Mouse (Mus musculus) v-Abl transformed pro-B cells (cell line): ENCODE measurements around the gene Robo4.

Experiments
- in situ Hi-C, 2 experiments: fragments of 400-800 bp; cut with MboI; formaldehyde crosslinking; loops; one replicate each; pipeline ENCODE4 v1.15.1; 2025; ENCODE audit not compliant: unreplicated experiment in 2 of 2

Robo4 gene

DNA sequence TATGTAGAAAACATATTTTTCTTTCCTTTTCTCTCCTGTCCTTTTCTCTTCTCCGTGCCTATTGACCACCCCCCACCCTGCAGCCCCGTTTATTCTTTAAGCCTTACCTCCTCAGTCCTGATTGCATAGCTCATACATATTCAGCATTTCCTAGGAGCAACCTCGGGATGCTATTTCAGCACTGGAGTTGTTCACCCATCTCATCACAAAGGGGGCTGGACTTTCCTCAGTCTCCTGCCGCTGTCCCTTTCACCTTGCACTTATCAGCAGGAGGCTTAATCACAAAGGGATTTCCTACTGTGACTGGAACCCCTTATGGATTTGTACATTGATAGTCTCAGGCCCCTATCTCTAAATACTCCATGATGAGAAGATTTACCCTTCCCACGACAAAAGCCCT, 50.7 kb downstream of the Robo4 start:
- in situ Hi-C loops: no loop called here

DNA sequence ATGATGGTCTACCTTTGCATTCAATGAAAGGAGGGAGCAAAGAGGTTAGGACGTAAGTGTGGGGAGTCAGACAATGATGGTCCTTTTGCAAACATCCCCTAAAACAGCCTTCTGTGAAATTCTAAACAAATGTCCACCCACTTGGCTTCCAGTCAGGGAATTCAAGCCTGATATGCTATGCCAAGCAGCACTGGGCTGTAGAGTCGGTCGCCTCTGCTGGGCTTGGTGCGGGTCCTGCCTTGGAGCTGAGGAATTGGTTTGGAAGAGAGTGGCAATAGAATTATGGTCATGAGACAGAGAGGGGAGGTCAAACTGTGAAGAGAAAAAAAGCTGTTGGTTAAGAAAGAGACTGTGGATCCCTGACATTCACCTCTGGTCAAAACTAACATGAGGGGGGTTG, 51.6 kb downstream of the Robo4 start:
- in situ Hi-C loops: no loop called here

DNA sequence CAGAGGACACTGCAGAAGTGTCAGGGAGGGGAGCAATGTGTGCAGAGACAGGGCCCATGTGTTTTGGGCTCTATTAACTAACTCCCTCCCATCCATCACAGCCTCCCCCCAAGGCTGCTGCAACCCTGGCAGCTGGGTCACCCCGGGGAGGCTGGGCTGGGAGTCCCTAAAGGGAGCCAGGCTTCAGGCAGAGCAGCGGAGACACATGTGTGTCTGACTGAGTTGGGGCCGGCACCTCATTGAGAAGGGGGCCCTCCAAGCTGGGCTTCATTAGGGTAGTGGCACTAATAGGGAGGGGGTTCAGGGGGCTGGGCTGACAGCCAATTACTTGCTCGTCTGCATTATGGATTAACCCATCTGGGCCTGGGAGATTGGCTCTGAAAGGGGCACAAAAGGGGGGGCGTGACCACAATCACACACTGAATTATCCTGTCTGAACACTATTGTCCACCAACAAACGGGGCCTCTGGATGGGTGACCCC, 52.4 kb downstream of the Robo4 start:
- in situ Hi-C loops: no loop called here

DNA sequence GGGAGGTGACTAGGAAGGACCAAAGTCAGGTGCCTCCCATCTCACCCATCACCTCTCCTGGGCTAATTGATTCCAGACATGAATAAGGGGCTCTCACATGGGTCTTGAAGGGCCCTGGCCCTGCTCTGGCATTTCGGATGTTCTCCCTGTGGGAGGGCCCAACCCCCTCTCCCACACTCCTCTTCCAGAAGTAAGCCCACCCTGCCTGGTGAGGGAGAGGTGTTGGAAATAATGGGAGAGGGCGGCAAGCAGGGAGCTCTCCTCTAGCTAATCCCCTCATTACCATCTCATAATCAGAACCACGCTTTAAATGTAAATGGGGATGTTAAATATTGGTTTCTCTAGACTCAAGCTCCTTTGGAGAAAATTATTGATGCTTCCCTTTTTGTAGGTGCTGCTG, 53.3 kb downstream of the Robo4 start:
- in situ Hi-C loops: no loop called here

DNA sequence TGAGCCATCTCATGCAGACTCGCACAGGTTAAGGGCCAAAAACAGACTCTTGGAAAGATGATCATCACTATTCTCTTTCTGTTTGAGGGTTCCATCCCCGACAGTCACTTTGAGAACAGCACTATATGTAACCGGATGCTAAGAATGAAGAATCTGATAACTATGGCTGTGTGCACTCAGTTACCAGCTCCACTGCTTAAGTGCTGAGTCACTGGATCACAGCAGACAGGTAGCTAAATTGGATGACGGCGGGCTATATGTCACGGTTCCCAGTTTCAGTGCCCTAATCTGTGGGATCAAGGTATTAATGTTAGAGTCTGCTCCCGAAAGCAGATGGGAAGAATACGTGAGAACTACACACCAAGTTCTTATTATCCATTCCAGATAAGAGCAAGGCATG, 54.2 kb downstream of the Robo4 start:
- in situ Hi-C loops: no loop called here

DNA sequence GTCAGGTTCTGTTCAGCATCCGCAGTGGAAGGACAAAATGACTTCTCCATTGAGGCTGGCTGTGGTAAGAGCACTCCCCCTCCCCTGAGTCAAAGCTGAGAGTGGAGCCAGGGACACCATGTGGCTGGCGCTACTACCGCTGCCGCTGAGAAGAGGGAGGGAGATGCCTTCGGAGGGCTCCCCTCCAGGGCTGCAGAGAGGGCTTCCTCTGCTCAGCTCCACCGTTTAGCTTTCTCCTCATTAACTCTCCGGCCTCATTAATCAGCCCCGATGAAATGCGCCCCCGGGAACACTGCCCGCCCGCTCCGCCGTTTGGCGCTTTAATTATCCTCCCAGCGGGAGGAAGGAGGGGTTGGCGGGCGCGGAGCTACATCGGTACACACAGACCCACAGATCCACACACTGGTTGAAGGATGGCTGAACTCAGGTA, 54.8 kb downstream of the Robo4 start:
- in situ Hi-C loops: no loop called here

DNA sequence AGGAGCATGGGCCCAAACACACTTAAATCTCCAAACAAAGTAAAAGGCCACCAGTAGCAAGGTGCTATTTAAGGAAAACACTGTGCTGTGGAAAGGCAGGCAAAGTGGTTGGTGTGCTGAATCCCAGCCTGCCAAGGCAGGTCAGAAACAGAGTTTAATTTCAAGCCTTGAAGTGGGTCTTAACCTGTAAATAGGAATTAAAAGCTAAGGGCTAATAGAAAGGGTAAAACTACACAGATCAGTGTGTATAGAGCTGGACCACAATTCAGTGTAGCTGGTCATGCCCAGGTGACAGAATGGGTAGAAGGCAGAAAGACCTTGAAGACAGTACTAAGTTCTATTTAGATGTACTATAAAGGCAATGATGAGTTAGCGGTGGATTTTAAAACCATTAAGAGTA, 55.5 kb downstream of the Robo4 start:
- in situ Hi-C loops: no loop called here

DNA sequence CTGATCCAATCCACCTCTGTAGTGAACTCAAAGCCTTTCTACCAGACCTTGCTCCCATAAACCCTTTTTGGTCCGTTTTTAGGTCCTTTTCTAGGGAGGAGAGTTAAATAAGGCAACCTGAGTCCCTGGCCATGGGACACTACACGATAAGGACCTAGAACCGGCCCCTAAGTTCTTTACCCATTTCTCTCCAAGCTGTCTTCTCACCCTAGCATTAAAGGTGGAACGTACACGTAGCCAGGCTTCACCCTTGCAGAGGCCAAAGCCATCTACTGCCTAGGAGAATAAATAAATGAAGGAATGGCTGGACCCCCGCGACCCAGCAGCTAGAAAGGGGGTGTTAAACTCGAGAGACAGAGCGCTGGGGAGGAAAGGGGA, 58.0 kb downstream of the Robo4 start:
- in situ Hi-C loops: loop anchor here (5.0 to 10.0 kb wide), 2 partner anchors 85 to 158 kb away; no protein-coding TSS in a partner anchor

DNA sequence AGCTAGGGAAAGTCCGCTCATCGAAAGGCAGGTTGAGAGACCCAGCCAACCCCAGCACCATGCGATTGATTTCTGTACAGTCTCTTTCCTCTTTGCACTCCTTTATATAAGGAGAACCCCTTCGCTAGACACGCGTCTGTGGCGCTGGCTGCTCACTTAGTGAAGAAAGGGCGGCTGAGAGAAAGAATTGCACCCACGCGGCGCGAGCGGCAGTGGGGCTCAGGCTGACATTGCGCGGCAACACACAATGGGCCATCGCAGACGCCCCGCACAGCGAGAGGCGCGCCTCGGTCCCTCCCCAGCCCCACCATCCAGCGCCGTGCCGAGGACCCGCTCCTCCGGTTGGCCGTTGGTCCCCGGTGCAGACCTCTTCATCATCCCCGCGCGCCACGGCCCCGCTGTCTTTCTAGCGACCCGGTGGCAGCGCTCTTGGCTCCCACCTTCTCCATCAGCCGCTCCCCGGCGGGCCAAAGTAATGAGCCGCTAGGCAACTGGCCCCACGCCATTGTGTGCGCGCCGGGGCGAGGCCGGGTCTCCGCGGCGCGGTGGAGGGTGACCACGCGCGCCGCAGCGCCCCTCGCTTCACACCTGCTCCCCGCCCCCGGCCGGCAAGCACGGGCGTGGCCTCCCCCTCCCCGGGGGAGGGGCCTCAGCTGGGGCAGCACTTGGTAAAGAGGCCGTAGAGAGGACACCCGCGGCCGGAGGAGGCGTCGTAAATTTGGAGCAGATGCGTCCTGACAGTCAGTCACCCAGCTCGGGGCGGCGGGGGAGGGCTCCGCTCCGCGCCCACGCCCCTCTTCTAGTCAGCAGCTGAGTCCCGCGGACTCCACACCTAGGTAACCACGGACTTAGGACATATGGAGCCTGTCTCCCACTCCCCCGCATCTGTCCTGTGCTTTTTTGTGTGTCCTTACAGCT, 58.6 kb downstream of the Robo4 start:
- in situ Hi-C loops: loop anchor here (5.0 to 10.0 kb wide), 2 partner anchors 84 to 157 kb away; no protein-coding TSS in a partner anchor

DNA sequence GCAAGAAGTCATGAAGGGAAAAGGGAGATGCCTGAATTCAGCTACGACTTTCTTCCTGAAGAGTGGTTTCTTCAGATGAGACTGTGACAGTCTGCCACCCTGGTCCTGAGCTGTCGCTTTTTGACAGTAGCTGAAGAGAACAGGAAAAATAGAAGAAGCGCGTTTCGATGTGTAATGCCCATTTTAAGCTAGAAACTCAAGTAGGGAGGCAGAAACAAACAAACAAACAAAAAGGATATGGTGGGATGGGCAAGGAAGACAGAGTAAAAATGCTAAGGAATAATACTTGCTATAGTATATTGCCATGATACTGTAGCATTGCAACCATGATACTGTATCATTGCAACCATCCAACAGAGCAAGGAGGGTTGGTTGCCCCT, 59.3 kb downstream of the Robo4 start:
- in situ Hi-C loops: loop anchor here (5.0 to 10.0 kb wide), 2 partner anchors 84 to 156 kb away; no protein-coding TSS in a partner anchor

DNA sequence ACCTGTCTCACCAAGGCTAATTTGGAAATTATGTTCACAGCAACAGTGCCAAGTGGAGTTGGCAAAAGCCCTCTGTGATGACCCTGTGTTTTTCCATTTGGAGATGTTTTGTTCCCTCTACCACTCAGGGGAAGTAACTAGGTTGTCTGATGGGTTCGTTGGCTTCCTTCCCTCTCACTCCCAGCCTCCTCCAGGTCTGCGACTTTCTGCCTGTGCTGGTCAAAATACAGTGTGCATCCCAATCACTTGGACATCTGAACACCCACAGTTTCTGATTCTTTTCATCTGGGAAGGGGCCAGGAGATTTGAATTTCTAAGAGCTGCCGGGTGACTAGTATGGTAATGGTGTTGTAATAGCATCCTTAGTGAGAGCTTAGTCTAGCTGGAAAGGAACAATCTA, 59.9 kb downstream of the Robo4 start:
- in situ Hi-C loops: loop anchor here (5.0 to 10.0 kb wide), 2 partner anchors 83 to 156 kb away; no protein-coding TSS in a partner anchor

DNA sequence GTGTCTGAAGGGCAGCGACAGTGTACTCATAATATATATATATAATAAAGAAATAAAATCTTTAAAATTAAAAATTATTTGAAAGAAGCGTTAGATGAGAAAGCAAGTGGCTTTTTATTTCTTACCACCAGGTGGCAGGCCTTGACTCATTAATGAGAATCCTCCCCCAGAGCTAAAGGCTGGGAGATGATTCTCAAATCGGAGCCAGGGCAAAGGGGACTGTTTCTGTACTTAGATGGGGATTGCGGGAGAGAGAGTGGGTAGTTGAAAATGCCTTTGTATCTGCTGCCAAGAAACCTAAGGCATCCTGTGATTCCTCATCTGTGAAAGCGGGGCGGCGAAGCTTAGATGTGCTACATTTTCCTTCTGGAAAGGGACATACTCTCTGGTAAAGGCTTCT, 61.1 kb downstream of the Robo4 start:
- in situ Hi-C loops: loop anchor here (5.0 to 10.0 kb wide), 2 partner anchors 82 to 155 kb away; no protein-coding TSS in a partner anchor
